Mouse (Mus musculus) forebrain, embryonic 10.5 days (tissue): ENCODE data around the gene Tgm7. TPM values are rescaled to one million over a fixed set of nuclear protein-coding genes. Genes with fewer than 3 reads are reported as not detected.
"Not testable (repeated sequence)": the region's sequence is repeated elsewhere in the genome, so short reads cannot be mapped to it uniquely, and the experiment has no call there.

Experiments used
- DNase-seq: peaks from one replicate; pipeline ENCODE4 v3.0.0-alpha.2; 2017; ENCODE audit warnings: low spot score; ENCODE audit errors: extremely low spot score
- H3K27ac ChIP-seq: fragments of 300-500 bp; sonication (generic); 2 replicates; pipeline ENCODE4 v1.5.1; 2016; ENCODE audit warnings: mild to moderate bottlenecking
- H3K27me3 ChIP-seq: fragments of 300-500 bp; sonication (generic); 2 replicates; pipeline ENCODE4 v1.6.1; 2016; ENCODE audit warnings: mild to moderate bottlenecking; ENCODE audit not compliant: poor library complexity, severe bottlenecking
- H3K36me3 ChIP-seq: fragments of 300-500 bp; sonication (generic); replicated peaks from 2 replicates; pipeline ENCODE4 v1.6.1; 2016; ENCODE audit warnings: mild to moderate bottlenecking, moderate library complexity
- H3K4me1 ChIP-seq: fragments of 300-500 bp; sonication (generic); 2 replicates; pipeline ENCODE4 v1.6.1; 2016
- H3K4me3 ChIP-seq: fragments of 300-500 bp; sonication (generic); 2 replicates; pipeline ENCODE4 v1.5.1; 2016; ENCODE audit warnings: mild to moderate bottlenecking, moderate library complexity
- H3K9me3 ChIP-seq: fragments of 300-500 bp; sonication (generic); 2 replicates; pipeline ENCODE4 v1.6.1; 2016; ENCODE audit warnings: mild to moderate bottlenecking, moderate library complexity
- WGBS: fragments of 180-500 bp; shearing (Covaris S2); methylation state at CpG from one replicate; pipeline ENCODE4 v1.1.7; 2016; 5-methylcytosine and 5-hydroxymethylcytosine counted together
- polyA plus RNA-seq: library from polyadenylated mRNA; unstranded; fragments of >200 nt; fragmentation: Nextera tagmentation; extraction: Ambion mirVana; gene quantifications from 2 replicates; pipeline ENCODE4 v1.2.1, GENCODE M21; 2016

Tgm7 gene
- polyA plus RNA-seq = not detected in 2 replicates

DNA sequence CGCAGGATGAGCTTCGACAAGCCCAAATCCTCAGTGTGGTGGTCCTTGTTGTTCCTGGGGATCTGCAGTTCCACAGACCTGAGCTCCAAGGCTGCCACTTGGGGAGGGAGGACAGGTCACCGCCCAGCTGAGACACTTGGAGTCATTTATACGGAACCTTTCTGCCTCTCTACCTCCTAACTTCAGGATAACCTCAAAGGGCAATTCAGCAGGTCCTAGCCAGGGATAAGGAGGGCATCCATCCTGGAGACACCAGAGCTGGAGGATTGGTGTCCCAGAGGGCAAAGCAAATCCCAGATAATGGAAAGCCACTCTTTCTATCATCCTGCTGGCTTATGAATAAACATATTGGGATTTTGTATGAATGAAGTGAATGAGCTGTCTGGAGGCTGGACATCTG, at the start of gene Tgm7:
TSS of gene Tgm7 (minus strand) at position 101 of the 400 bp plus-strand sequence.
- no peaks in the 10 kb centered on the region for H3K27me3 ChIP-seq
- no peak within 1 kb of the TSS for H3K4me3 ChIP-seq
- WGBS = 90% methylated on average over 4 of the region's 4 CpGs
- DNase-seq = no peak
- no peaks in the 10 kb centered on the region for H3K4me1 ChIP-seq
- H3K27ac ChIP-seq = no peak within 1 kb of the TSS
- H3K36me3 ChIP-seq = no peaks in the 10 kb centered on the region
- H3K9me3 ChIP-seq = no peaks in the 10 kb centered on the region

DNA sequence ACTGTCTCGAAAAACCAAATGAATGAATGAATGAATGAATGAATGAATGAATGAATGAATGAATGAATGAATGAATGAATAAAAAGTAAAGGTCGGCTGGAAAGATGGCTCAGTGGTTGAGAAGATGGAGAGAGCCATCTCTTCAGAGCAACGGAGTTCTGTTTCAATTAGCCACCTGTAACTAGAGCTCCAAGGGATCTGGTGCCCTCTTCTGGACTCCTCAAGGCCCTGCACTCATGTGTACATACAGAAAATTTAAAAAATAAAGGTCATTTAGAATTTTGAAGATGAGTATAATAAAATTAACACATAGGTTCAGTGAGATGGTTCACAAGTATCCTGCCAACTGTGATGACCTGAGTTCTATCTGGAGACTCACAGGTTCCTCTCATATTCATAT, 43.5 kb upstream of the Tgm7 start:
- H3K36me3 ChIP-seq = peaks cover 63% of the 10 kb centered on the region
- WGBS = 90% methylated on average over 3 of the region's 3 CpGs
- no peak overlapping the region for H3K4me3 ChIP-seq
- no peaks in the 10 kb centered on the region for H3K4me1 ChIP-seq
- no peak for DNase-seq
- H3K27me3 ChIP-seq = no peaks in the 10 kb centered on the region
- no peaks in the 10 kb centered on the region for H3K9me3 ChIP-seq
- no peak overlapping the region for H3K27ac ChIP-seq

DNA sequence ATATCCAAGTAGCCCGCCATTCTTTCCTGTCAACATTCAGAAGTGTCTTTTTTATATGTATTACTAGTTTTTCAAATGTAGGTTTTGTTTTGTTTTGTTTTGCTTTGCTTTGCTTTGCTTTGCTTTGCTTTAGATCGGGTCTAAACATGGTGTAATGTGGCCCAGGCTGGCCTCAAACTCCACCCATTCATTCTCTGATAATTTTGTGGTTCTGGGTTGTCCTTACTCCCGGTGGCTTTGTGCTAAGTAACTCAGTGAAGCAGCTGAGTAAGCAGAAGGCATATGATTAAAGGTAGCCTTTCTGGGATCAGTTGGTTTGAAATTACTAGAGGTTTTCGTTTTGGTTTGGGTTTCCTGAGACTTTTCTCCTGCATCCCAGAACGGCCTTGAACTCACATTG, 40.1 kb upstream of the Tgm7 start:
- Histone ChIP-seq H3K27ac (no peak overlapping the region), H3K4me1 (no peaks in the 10 kb centered on the region), H3K27me3 (no peaks in the 10 kb centered on the region), H3K36me3 (peaks cover 66% of the 10 kb centered on the region), H3K4me3 (no peak overlapping the region), H3K9me3 (no peaks in the 10 kb centered on the region)
- no peak for DNase-seq
- 88% methylated on average over 5 of the region's 5 CpGs for WGBS

DNA sequence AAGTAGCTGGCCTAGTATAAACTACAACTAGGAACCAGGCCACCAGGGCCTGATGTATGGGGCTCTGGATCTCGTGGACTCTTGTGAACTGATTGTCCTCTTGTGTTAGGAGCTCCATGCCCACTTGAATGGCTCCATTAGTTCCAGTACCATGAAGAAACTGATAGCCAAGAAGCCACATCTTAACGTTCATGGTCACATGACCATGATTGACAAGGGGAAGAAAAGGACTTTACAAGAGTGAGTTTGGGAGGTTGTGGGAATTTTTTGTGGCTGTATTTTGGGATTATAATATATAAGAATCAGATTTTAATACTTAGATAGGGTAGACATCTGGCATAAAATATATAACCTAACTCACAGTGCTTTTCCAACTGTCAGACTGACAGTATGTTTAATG, 32.8 kb upstream of the Tgm7 start:
- Histone ChIP-seq H3K27ac (no peak overlapping the region), H3K27me3 (no peaks in the 10 kb centered on the region), H3K4me3 (no peak overlapping the region), H3K36me3 (peaks cover 57% of the 10 kb centered on the region), H3K4me1 (peaks cover 28% of the 10 kb centered on the region), H3K9me3 (peaks cover 16% of the 10 kb centered on the region)
- 73% methylated on average over 2 of the region's 2 CpGs for WGBS
- DNase-seq = no peak

DNA sequence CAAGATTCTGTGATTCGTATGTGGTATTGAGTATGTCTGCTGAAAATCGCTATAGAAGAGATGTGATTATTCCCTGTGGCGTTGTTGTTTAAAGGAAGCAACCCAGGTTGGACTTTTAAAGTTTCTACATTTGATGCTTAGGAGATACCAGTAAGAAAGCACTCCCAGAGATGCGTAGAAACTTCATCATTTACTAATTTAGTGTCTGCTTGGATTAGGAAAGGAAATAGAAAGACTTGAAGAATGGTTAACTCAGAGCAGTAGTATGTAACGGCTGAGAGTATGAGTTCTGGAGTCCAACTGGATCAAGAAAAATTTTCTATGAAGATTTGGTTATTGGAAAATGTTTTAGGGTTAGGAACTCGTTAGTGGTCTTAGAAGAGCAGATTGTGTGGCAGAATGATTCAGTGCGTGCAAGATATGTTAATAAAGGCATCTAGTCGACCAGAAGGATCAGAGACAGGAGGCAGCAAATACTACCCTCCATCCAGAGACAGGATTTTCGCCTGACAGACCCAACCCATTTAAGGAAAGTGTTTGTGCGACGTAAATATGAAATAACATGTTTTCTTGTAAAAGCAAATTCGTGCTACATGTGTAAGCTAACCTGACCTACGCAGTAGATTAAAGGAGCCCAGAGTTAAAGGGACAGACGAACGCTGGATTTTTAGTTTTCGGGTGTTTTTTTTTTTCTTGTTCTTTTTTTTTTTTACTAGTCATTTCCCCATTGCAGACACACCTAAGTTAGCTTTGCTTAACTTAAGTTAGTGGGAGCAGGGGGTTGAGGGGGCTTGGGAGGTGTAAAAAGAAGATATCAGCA, 31.8 kb upstream of the Tgm7 start:
- H3K4me3 ChIP-seq = peak overlapping the region; percentile 72
- DNase-seq = no peak
- peaks cover 28% of the 10 kb centered on the region for H3K4me1 ChIP-seq
- H3K9me3 ChIP-seq = peaks cover 16% of the 10 kb centered on the region
- peaks cover 56% of the 10 kb centered on the region for H3K36me3 ChIP-seq
- peak overlapping the region; percentile 97 for H3K27ac ChIP-seq
- H3K27me3 ChIP-seq = no peaks in the 10 kb centered on the region
- 79% methylated on average over 16 of the region's 16 CpGs for WGBS

DNA sequence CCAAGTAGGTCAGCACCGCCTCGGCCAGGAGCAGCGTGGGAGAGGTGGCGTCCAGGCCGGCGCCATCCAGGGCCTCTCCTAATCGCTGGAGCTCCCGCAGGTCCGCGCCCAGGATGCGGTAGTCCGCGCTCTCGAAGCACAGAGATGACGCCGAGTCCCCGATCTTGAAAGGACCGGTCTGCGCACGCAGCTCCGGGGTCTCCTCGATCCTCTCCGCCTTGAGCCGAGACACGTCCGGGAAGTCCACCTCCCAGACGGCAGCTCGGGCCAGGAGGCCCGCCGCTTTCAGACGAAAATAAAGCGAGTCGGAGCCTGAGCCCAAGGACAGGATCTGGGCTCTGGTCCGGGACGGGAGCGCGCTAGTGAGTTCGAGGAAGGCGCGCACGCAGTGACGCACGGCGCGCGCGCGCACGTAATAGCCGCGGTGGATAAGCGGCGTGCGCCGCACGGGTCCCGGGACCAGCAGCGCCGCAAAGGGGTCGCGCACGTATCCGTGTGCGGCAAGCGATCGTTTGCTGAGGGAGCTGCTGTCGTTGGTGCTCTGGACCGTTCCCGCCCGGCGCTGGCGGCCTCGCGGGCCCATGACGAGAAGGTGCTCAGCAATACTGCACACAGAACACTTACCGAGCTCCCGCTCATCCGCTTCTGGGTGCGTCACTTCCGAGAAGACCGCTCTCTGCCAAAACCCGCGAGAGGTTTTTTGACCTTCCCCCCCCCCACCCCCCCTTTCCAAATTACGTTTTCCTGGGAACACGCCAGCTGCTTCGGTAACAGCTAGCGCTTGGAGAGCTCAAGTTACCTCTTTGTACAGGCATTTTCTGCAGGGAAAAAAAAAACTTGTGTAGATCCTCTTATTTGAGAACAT, 30.7 kb upstream of the Tgm7 start, which contains the start of the genes Adal and Lcmt2:
TSS of gene Adal (plus strand) at position 411 of the 865 bp plus-strand sequence.
TSS of gene Lcmt2 (minus strand) at position 636 of the 865 bp plus-strand sequence.
- H3K27ac ChIP-seq = peak within 1 kb of the TSS; percentile 97
- H3K9me3 ChIP-seq = peaks cover 16% of the 10 kb centered on the region
- peaks cover 28% of the 10 kb centered on the region for H3K4me1 ChIP-seq
- H3K4me3 ChIP-seq = peak within 1 kb of the TSS; percentile 72
- WGBS = under 1% methylated on average over 87 of the region's 87 CpGs
- DNase-seq = peak; percentile 91
- H3K27me3 ChIP-seq = no peaks in the 10 kb centered on the region
- H3K36me3 ChIP-seq = peaks cover 52% of the 10 kb centered on the region

DNA sequence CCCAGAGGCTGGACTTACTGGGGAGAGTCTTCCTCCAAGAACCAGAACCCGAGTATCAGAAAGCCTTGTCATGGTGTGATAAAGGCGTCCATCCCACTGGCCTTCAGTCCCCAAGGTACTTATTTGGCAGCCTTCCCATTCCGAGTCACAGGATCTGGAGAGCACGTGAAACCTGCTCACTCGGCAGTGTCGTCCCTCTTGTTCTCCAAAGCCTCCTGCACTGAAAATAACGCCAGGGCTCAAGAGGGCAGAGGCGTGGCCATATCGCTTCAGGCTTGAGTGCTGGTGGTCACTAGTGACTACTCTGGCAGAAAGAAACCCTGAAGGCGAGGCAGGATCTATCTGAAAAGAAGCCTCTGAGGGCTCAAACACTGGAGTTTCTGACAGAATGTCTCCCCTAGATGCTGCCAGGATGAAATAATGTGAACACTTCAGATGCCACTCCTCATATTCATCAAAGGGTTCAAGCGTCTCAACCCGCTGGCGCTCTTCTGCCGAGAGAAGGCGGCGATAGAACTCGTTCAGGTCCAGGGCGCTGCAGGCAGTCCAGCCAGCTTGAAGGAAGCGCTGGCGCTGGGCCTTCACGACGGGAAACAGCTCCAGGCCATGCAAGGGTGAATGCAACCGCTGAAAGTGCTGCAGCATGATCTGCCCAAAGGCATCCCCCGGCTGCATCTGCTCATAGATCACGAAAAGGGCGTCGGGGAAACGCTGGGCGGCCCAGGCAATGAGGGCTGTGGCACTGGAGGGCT, 29.8 kb upstream of the Tgm7 start:
- Histone ChIP-seq H3K27me3 (no peaks in the 10 kb centered on the region), H3K27ac (peak overlapping the region; percentile 97), H3K4me1 (peaks cover 28% of the 10 kb centered on the region), H3K9me3 (peaks cover 16% of the 10 kb centered on the region), H3K36me3 (peaks cover 46% of the 10 kb centered on the region), H3K4me3 (peak overlapping the region; percentile 72)
- 63% methylated on average over 29 of the region's 29 CpGs for WGBS
- DNase-seq = peak; percentile 15

DNA sequence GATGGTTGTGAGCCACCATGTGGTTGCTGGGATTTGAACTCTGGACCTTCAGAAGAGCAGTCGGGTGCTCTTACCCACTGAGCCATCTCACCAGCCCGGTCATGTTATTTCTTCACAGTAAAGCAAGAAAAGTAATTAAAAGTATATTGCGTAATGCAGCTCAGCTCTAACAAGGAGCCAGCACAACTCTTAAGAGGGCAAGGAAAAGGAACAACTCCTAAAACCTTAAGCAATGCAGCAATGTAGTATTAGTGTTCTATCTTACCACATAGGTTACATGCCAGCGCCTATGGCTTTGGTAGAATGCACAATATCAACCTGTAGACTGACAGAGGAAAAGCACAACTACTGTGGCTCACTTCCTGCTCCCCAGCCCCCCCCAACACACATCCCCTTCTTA, 27.8 kb upstream of the Tgm7 start:
- H3K4me1 ChIP-seq = peaks cover 28% of the 10 kb centered on the region
- H3K27me3 ChIP-seq = no peaks in the 10 kb centered on the region
- no peak overlapping the region for H3K4me3 ChIP-seq
- 98% methylated on average over 4 of the region's 4 CpGs for WGBS
- no peak overlapping the region for H3K27ac ChIP-seq
- H3K9me3 ChIP-seq = peaks cover 16% of the 10 kb centered on the region
- H3K36me3 ChIP-seq = peaks cover 34% of the 10 kb centered on the region
- no peak for DNase-seq

DNA sequence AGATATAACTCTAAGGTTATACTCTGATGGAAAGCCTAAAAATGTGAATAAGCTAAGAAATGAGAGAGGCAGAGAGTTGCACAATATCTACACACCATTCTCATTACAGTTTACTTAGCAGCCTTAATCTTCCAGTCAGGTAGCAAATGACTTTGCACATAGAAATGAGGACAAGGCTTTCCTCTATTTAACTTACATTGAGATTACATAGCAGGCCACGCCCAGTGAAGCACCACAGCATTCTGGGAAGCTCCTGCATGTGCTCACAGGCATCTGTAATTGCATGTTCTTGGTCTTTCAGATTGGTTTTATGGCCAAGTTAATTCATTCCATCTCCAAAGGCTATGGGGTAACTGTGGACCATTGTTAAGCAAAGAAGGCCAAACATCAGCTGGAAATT, 23.2 kb upstream of the Tgm7 start:
- 72% methylated on average over 1 of the region's 1 CpGs for WGBS
- H3K9me3 ChIP-seq = no peaks in the 10 kb centered on the region; the same call in 1 of the 2 replicates
- no peaks in the 10 kb centered on the region for H3K27me3 ChIP-seq
- H3K36me3 ChIP-seq = peaks cover 14% of the 10 kb centered on the region
- no peak overlapping the region for H3K4me3 ChIP-seq
- no peaks in the 10 kb centered on the region for H3K4me1 ChIP-seq
- no peak overlapping the region for H3K27ac ChIP-seq
- no peak for DNase-seq

DNA sequence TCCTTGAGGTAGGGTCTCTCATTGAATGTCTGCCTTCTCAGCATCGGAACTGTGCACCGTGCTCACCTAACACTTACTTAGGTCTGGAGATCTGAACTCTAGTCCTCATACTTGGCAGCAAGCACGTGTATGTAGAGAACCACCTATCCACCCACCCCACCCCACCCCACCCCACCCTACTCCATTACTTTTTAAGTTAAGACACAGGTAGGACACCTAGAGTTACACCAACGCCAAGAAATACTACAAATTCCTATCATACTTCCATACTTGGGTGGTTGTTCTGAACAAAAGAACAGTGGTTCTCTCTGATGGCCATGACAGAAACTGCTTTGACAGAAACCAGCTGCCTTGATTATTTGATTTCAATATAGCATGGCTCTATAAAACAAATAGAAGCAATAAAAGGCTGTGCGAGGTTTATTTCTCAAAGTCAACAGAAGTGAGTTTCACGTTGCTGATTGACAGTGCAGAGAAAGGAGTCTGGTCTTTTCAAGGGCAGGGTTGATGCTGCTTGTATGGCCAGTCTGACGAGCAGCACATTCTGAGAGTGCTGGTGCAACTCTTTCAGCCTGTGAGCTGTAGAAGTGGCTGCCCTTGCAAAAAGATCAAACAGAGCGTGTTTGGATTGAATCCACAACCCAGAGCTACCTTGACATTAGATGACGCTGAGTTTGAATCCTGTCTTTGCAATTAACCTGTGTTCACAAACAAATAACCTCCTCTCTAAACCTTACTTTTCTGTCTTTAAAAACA, 19.4 kb upstream of the Tgm7 start:
- no peak overlapping the region for H3K4me3 ChIP-seq
- WGBS = 81% methylated on average over 9 of the region's 9 CpGs
- no peak overlapping the region for H3K27ac ChIP-seq
- H3K4me1 ChIP-seq = no peaks in the 10 kb centered on the region
- H3K36me3 ChIP-seq = no peaks in the 10 kb centered on the region
- H3K9me3 ChIP-seq = no peaks in the 10 kb centered on the region
- no peak for DNase-seq
- no peaks in the 10 kb centered on the region for H3K27me3 ChIP-seq

DNA sequence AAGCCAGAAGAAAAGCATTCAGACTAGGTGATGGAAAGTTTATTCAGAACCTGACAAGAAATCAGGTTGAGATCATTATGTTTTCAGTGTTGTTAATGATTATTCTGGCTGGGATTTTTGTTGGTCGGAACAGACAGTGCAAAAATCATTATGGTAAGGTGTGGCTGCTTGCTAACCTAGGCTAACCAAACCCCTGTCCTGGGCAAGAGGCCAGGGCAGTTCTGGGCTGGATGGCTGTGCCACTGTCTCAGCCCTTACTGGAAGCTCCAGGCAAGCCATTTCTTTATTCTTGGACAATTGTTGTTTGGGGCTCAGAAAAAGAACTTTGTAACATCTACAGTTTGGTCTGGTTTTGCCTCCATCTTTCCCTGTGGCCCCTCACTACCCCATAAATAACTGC, 17.9 kb upstream of the Tgm7 start:
- no peaks in the 10 kb centered on the region for H3K27me3 ChIP-seq
- WGBS = 88% methylated on average over 1 of the region's 1 CpGs
- H3K4me1 ChIP-seq = no peaks in the 10 kb centered on the region
- H3K4me3 ChIP-seq = no peak overlapping the region
- no peaks in the 10 kb centered on the region for H3K36me3 ChIP-seq
- DNase-seq = no peak
- no peak overlapping the region for H3K27ac ChIP-seq
- H3K9me3 ChIP-seq = no peaks in the 10 kb centered on the region

DNA sequence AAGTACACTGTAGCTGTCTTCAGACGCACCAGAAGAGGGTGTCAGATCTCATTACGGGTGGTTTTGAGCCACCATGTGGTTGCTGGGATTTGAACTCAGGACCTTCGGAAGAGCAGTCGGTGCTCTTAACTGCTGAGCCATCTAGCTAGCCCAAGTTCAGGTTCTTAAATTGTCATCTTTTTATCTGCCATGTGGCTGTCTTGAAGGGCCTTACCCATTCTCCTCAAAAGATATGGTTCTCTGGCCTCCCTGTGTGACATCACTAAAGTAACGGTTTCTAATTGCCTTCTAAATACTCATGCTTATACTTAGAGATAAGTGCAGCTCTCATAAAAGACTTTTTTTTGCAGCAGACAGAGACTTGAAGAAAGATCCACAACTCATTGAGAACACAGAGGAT, 16.7 kb upstream of the Tgm7 start:
- H3K36me3 ChIP-seq, DNase-seq, H3K4me1 ChIP-seq, H3K9me3 ChIP-seq, H3K4me3 ChIP-seq, H3K27ac ChIP-seq, H3K27me3 ChIP-seq: not testable (repeated sequence)
- 94% methylated on average over 5 of the region's 5 CpGs for WGBS
